Mouse (Mus musculus): ENCODE measurements at regions not wholly inside any gene's neighbourhood (a gene's known extent, or its start where the extent isn't known, plus 50 kb on each side); places are given as distances from the start of the nearest gene placed in this dataset.

DNA sequence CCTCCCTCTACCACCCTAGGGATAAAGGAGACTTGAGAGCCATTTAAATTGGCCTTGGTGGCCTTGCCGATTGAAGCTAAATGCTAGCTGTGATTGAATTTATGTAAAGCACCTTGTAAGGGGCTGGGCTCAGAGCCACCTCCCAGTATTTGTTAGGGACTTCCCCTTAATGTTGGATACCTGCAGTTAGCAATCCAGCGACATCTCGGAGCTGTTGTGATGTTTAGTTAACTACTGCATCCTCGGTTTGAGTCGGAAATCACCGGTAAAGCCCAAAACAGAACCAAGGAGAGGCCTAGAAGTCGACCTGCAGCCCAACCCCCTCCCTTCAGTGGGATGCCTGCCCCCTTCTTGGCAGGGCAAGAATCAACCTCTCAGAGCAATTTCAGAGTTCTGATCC is 236.3 kb downstream of the Cd83 start:
- 71% methylated on average over 7 of the region's 7 CpGs for WGBS
- no peak for DNase-seq (ENCODE audit: low read depth, low spot score)

DNA sequence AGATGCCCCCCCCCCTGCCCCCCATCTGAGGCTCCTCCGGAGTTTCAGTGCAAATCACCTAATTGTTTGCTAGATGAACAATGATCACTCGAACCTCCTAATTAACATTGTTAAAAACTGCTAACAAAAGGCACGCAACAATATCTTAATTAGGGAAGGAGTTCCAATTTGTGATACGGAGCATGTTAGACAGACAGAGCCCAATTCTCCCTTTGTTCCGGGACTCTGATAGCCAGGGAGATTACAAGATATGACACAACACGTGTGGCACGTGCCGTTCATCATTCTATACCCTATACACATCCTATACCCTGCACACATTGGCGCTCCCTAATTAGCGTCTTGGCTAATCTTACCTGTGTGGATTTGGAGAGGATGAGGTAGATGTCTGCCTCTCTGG is 237.5 kb downstream of the Cd83 start:
- no peak for DNase-seq (ENCODE audit: low read depth, low spot score)
- 79% methylated on average over 10 of the region's 10 CpGs for WGBS

DNA sequence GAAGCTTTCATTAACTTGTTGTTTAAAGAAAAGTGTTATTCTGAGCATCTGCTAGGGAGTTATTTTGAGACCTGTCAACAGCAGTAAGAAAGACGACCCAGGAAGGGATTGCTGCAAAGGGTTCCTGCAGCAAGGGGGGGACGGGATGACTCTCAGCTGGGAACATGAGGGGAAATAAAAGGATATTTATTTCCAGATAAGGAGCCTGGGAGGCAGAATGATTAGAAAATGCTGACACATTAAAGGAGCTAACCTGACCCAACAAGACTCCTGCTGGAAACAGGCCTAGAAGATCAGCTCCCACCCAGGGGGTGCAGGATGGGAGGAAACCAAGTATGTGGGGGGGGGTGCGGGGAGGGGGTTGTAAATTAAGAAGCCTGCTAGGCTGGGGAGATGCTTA is 240.0 kb downstream of the Cd83 start:
- DNase-seq (ENCODE audit: low read depth, low spot score): no peak

GRCm38 (mm10) chr13:44026321-44027255 is 242.0 kb downstream of the Cd83 start:
- DNase-seq (ENCODE audit: low read depth, low spot score): no peak
- 16% methylated on average over 26 of the region's 26 CpGs for WGBS

More for the DNA sequence above, 240.0 kb downstream of the Cd83 start:
- WGBS: 67% methylated on average over 3 of the region's 3 CpGs

DNA sequence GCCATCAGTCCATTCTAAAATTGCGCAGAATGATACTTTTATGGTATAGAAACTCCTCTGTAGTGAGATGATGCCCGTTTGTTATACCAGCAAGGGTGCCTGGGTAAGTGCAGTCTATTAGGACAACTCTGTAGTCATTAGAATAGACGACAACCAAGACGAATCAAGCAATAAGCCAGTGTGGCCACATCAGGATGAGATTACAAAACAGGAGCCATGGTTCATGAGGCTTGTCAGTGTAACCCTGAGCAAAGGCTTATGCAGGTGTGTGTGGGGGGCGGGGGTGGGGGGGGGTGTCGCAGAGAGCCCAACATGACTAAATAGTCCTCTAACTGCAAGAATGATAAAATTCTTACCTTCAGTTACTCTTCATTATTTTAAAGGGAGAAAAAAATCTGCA is 243.5 kb downstream of the Cd83 start:
- no peak for DNase-seq (ENCODE audit: low read depth, low spot score)
- WGBS: 94% methylated on average over 6 of the region's 6 CpGs

GRCm38 (mm10) chr13:44030590-44030989 is 246.0 kb downstream of the Cd83 start:
- no peak for DNase-seq (ENCODE audit: low read depth, low spot score)
- 35% methylated on average over 5 of the region's 5 CpGs for WGBS

- no peak for DNase-seq (ENCODE audit: low read depth, low spot score)
- 91% methylated on average over 8 of the region's 8 CpGs for WGBS
These were observed 253.3 kb downstream of the Cd83 start for GRCm38 (mm10) chr13:44037774-44038294.

DNA sequence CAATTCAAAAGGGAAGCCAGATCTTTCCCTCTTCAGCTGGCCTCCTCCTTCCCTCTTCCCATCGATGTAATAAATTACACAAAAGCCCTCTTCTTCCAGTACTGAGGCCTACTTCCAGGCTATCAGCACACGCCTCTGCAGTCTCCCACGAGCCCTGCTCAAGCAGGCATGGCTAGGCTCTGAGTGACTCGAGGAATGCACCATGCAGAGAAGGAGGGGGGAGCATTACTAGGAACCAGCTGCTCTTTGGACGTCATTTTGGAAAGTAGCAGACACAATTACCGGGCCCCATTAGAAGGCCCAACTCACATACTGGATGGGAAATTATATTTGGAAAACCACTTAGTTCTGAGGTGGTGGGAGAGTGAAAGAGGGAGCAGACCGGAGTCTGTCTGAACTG is 253.7 kb downstream of the Cd83 start:
- no peak for DNase-seq (ENCODE audit: low read depth, low spot score)
- WGBS: 54% methylated on average over 7 of the region's 7 CpGs

- WGBS: 81% methylated on average over 7 of the region's 7 CpGs
These were observed 256.1 kb downstream of the Cd83 start for GRCm38 (mm10) chr13:44040640-44041039.

GRCm38 (mm10) chr13:44042730-44043493 is 258.3 kb downstream of the Cd83 start:
- WGBS: 71% methylated on average over 9 of the region's 9 CpGs
- DNase-seq (ENCODE audit: low read depth, low spot score): no peak

More at GRCm38 (mm10) chr13:44040640-44041039, 256.1 kb downstream of the Cd83 start:
- no peak for DNase-seq (ENCODE audit: low read depth, low spot score)

- no peak for DNase-seq (ENCODE audit: low read depth, low spot score)
- whole genome bisulfite sequencing: 53% methylated on average over 5 of the region's 5 CpGs
These were observed 258.9 kb downstream of the Cd83 start for GRCm38 (mm10) chr13:44043494-44043885.

DNA sequence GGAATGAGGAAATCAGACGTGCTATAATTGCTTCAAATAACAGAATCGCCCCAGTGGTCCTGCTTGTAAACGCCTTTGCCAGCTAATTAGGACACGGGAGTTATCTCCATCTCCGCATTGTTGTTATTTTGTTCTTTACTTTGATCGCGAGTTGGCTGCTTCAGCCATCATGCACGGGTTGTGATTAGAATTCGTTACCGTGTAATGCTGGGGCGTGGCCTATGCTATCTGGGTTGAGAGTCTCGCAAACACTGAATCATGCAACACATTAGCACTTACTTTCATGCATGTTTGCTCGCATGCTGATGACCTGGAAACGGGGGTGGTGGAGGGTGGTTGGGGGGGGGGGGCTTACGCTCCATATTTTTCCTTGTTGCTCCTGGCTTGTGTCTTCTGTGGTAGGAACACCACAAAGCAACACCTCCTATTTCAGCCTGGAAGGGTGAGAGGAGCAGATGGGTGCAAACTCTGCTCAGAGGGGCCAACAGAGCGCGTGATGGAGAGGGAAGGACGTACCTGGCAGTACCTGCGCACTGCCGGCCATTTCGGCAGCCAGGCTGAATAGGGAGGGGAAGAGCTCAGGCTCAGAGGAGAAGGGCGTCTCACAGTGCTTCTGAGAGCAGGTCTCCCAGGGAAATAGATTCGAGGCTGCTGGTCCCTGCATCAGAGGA is 260.1 kb downstream of the Cd83 start:
- 68% methylated on average over 23 of the region's 23 CpGs for WGBS
- no peak for DNase-seq (ENCODE audit: low read depth, low spot score)

DNA sequence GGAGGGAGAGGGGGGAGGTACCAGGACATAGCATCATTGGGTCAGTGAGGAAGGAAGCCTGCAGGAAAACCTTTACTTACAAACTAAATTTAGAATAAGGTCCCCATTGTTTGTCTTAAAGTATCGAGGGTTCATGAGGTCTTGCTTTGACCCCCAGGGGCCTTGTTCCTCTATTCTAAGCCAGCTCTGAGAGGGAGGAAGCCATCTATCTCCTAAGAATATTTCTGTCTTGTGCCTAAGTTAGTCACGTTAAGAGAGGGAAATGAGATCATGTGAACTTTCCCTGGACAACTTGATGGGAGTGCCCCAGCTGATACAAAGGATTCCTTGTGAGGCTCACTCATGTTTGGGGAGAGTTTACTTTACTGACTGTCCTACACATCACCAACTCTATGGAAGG is 261.9 kb downstream of the Cd83 start:
- DNase-seq (ENCODE audit: low read depth, low spot score): no peak
- 56% methylated on average over 2 of the region's 2 CpGs for WGBS

- WGBS: 75% methylated on average over 7 of the region's 7 CpGs
- no peak for DNase-seq (ENCODE audit: low read depth, low spot score)
These were observed 269.6 kb downstream of the Cd83 start for GRCm38 (mm10) chr13:44054157-44054556.

DNA sequence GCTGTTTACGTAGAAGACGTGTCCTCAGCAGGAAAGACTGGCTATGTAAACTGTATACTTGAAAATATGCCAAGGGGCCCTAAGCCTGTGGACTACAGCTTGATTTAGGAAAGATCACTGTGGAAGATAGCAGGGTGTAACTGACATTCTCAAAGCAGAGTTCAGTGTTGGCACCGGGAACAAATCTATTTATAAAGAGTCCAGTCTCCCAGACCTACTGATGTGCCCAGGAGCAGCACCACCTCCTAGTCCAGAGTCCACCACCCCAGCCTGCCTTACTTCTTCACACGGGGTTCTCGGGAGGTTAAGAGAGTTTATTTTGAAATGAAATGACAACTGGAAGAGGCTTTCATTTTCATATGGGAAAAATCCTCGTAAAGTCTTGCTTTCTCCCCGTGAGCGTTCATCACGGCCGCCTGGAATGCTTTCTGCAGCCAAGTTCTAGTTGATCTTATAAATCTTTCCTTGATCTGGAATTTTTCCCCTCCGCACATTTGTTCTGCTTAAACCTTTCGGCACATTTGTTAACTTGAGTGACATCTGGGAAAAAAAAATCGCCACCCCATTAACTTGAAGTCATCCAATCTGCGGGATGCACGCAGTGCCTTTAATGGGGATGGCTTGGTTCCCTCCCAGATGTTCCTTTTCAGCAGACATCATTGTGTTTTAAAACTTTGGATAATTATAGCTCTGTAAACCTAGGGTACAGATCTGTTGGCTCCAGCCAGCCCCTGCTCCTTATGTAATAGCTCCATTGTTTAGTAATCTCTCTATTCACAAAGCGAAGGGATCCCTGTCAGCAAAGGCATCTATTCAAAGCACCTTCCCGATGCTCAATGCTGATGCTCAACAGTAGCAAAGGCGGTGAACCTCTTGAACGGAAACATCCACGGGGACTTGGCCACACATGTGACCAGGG is 271.3 kb downstream of the Cd83 start:
- WGBS: 29% methylated on average over 20 of the region's 20 CpGs
- DNase-seq (ENCODE audit: low read depth, low spot score): no peak

- no peak for DNase-seq (ENCODE audit: low read depth, low spot score)
- WGBS: 73% methylated on average over 9 of the region's 9 CpGs
These were observed 272.1 kb downstream of the Cd83 start for GRCm38 (mm10) chr13:44056716-44057115.

DNA sequence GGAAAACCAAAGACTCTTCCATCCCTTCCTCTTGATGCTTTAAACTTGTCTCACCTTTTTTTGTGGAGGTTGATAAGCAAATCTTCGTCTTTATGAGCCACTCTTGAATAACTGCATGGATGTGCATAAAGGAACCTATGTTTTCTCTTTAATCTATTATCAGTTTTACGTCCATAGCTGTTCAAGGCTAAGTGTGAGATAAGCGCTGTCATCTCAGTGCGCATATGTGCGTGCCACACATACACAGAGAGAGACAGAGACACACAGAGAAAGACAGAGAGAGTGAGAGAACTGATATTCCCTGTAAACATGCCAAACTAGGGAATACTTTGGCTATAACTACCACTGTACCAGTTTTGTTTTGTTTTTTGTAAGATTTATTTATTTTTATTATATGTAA is 273.0 kb downstream of the Cd83 start:
- no peak for DNase-seq (ENCODE audit: low read depth, low spot score)
- WGBS: 91% methylated on average over 5 of the region's 5 CpGs

GRCm38 (mm10) chr13:44058277-44058676 is 273.7 kb downstream of the Cd83 start:
- WGBS: 88% methylated on average over 2 of the region's 2 CpGs
- no peak for DNase-seq (ENCODE audit: low read depth, low spot score)

- no peak for DNase-seq (ENCODE audit: low read depth, low spot score)
- WGBS: 39% methylated on average over 8 of the region's 8 CpGs
These were observed 274.9 kb downstream of the Cd83 start for GRCm38 (mm10) chr13:44059436-44059835.

Data from large intestine, adult 2 months (tissue).